Mouse (Mus musculus): Measurements from ENCODE around the gene Crxos. TPM values are rescaled to one million over a fixed set of nuclear protein-coding genes. Genes with fewer than 3 reads are reported as not detected.

The Crxos gene
- polyA plus RNA-seq (2017; shearing (Covaris generic)) = under 1 TPM in 1 of 2 experiments, not detected in 1; 0.44 TPM

GRCm38 (mm10) chr7:15882317-15882716, at the start of gene Crxos:
Crxos (plus strand) TSS chr7:15882617.

GRCm38 (mm10) chr7:15839578-15839977, 42.8 kb upstream of the Crxos start, which contains the start of gene Obox6:
Obox6 (minus strand) TSS chr7:15839678.

GRCm38 (mm10) chr7:15879756-15880155, 2.7 kb upstream of the Crxos start, which contains the start of gene Crx:
Crx (minus strand) TSS chr7:15879968.

GRCm38 (mm10) chr7:15922220-15922773, 39.9 kb downstream of the Crxos start, which contains the start of gene Selenow:
Selenow (minus strand) TSS chr7:15922402.

GRCm38 (mm10) chr7:15945721-15946536, 63.5 kb downstream of the Crxos start, which contains the start of gene Nop53:
Nop53 (minus strand) TSS chr7:15946074.

Other genes with a start within 250 kb of the Crxos start
- gene Obox3, start 242.7 kb upstream of the Crxos start, polyA plus RNA-seq (2017; shearing (Covaris generic)) = under 1 TPM in 1 of 2 experiments, not detected in 1; 0.11 TPM
- gene Obox5, start 132.5 kb upstream of the Crxos start, polyA plus RNA-seq (2017; shearing (Covaris generic)) = not detected
- gene Obox6, start 42.9 kb upstream of the Crxos start, polyA plus RNA-seq (2017; shearing (Covaris generic)) = not detected
- not detected for gene Crx, start 2.6 kb upstream of the Crxos start, polyA plus RNA-seq (2017; shearing (Covaris generic))
- 100 to 1,000 TPM; 605 to 626 TPM for gene Selenow, start 39.8 kb downstream of the Crxos start, polyA plus RNA-seq (2017; shearing (Covaris generic))
- gene Nop53, start 63.5 kb downstream of the Crxos start, polyA plus RNA-seq (2017; shearing (Covaris generic)) = 100 to 1,000 TPM; 413 to 538 TPM
- gene Ehd2, start 85.0 kb downstream of the Crxos start, polyA plus RNA-seq (2017; shearing (Covaris generic)) = under 1 TPM; 0.10 to 0.50 TPM
- gene Bicra, start 165.3 kb downstream of the Crxos start, polyA plus RNA-seq (2017; shearing (Covaris generic)) = 1 to 10 TPM; 5.9 to 7.1 TPM
- gene Zfp541, start 179.2 kb downstream of the Crxos start, polyA plus RNA-seq (2017; shearing (Covaris generic)) = under 1 TPM in 1 of 2 experiments, not detected in 1; 0.10 TPM
- 100 to 1,000 TPM; 196 to 221 TPM for gene Napa, start 215.8 kb downstream of the Crxos start, polyA plus RNA-seq (2017; shearing (Covaris generic))
- gene Kptn, start 237.3 kb downstream of the Crxos start, polyA plus RNA-seq (2017; shearing (Covaris generic)) = 10 to 100 TPM; 23.9 to 29.7 TPM
- not detected for gene Slc8a2, start 247.2 kb downstream of the Crxos start, polyA plus RNA-seq (2017; shearing (Covaris generic))

Measured in activated CD4-positive, CD25-positive, alpha-beta regulatory T cell (primary cell).